Mouse (Mus musculus): ENCODE measurements around the gene Mgmt. TPM values are rescaled to one million over a fixed set of nuclear protein-coding genes. Genes with fewer than 3 reads are reported as not detected.

Gene Mgmt
- polyA plus RNA-seq, 1 experiment from 2014 or later, result 5.4 TPM

DNA sequence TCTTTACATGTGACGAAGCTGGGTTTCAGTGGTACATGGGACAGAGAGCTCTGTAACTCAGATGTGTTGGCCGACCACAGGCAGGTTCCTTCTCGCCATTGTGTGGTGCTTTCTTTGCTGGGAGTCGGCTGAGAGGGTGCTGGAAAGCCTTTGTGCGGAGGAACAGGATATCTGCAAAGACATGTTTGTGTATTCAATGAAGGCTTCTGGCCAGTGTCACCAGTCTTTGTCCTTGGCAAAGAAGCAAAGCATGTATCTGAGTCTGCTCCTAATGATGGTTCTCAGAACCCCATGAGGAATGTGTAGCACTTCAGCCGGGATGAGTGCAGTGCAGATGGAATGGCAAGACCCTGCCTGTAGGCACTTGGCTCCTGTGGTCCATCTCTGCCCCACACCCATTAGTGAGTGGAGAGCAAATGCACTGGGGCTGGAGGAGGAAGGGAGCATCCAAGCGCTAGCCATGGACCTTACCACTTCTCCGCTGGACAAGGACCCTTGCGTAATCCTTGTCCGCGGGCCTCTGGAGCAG, 14.3 kb downstream of the Mgmt start:
- Histone ChIP-seq H3K4me1 (ENCODE audit: insufficient read depth) (no peaks in the 10 kb centered on the region), H3K9ac (no peak overlapping the region)
- no peak for TF ChIP-seq CTCF (IDR thresholded peaks at IDR 0.05; ENCODE audit: low read depth)

DNA sequence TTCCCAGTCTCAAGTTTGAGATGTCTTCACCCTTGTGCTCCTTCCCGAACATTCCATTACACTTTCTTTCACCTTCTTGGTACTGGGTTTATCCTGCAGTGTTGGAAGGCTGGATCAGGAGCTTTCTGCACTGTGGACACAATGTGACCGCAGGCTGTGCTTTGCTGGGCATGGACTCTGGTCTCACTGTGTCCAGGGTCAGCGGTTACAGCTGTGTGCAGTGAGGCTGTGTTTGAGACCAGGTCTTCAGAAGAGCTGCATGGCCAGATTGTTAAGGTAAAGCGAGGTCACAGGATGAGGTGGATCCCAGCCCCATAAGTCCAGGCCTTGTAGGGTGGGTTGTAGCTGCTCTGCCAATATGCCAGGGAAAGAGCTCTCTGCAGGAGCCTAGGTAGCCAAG, 18.5 kb downstream of the Mgmt start:
- no peak overlapping the region for H3K27ac ChIP-seq (ENCODE audit: low read depth)
- no peaks in the 10 kb centered on the region for H3K9me3 ChIP-seq (ENCODE audit: low read depth, low read length)
- no peak for ATAC-seq (ENCODE audit: insufficient read depth)
- no peaks in the 10 kb centered on the region for H3K36me3 ChIP-seq (ENCODE audit: insufficient read depth)
- no peak overlapping the region for H3K4me3 ChIP-seq (ENCODE audit: low read depth, low read length)
- no peak overlapping the region for H3K4me2 ChIP-seq
- DNase-seq, result no peak
- 87% methylated on average over 4 of the region's 4 CpGs for WGBS
- no peaks in the 10 kb centered on the region for H3K27me3 ChIP-seq (ENCODE audit: insufficient read depth, low read length)
- no peak for TF ChIP-seq CTCF (IDR thresholded peaks at IDR 0.05; ENCODE audit: low read depth)
- H3K9ac ChIP-seq, result no peak overlapping the region
- H3K4me1 ChIP-seq (ENCODE audit: insufficient read depth), result no peaks in the 10 kb centered on the region

More for the DNA sequence above, 14.3 kb downstream of the Mgmt start:
- WGBS, result 88% methylated on average over 11 of the region's 11 CpGs
- Histone ChIP-seq H3K9me3 (ENCODE audit: low read depth, low read length) (no peaks in the 10 kb centered on the region), H3K4me2 (no peak overlapping the region), H3K4me3 (ENCODE audit: low read depth, low read length) (no peak overlapping the region), H3K27me3 (ENCODE audit: insufficient read depth, low read length) (no peaks in the 10 kb centered on the region), H3K27ac (ENCODE audit: low read depth) (no peak overlapping the region), H3K36me3 (ENCODE audit: insufficient read depth) (no peaks in the 10 kb centered on the region)
- DNase-seq (no peak), ATAC-seq (ENCODE audit: insufficient read depth) (no peak)

DNA sequence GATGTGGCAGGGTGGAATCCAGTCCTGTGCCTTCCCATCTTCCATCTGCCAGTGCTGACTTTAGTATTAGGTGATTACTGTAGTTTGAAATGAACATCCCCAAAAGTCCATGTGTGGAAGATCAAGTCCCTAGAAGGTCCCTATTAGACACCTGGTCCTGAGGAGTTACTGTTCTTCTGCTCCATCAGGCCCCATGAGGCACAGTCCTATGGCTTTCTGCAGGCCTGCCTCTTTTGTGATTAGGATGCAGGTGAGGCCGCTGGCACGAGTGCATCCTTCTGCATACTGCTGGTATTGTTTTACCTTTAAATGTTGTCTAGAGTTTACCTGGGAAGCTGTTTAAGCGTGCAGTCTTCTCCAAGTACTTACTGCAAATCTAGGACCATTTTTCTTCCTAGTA, 21.6 kb downstream of the Mgmt start:
- TF ChIP-seq CTCF (IDR thresholded peaks at IDR 0.05; ENCODE audit: low read depth), result no peak
- no peak overlapping the region for H3K4me2 ChIP-seq
- H3K9me3 ChIP-seq (ENCODE audit: low read depth, low read length), result no peaks in the 10 kb centered on the region
- ATAC-seq (ENCODE audit: insufficient read depth) (no peak), DNase-seq (no peak)
- WGBS, result 82% methylated on average over 3 of the region's 3 CpGs
- no peaks in the 10 kb centered on the region for H3K27me3 ChIP-seq (ENCODE audit: insufficient read depth, low read length)
- no peaks in the 10 kb centered on the region for H3K4me1 ChIP-seq (ENCODE audit: insufficient read depth)
- no peak overlapping the region for H3K4me3 ChIP-seq (ENCODE audit: low read depth, low read length)
- H3K9ac ChIP-seq, result no peak overlapping the region
- no peak overlapping the region for H3K27ac ChIP-seq (ENCODE audit: low read depth)
- no peaks in the 10 kb centered on the region for H3K36me3 ChIP-seq (ENCODE audit: insufficient read depth)

DNA sequence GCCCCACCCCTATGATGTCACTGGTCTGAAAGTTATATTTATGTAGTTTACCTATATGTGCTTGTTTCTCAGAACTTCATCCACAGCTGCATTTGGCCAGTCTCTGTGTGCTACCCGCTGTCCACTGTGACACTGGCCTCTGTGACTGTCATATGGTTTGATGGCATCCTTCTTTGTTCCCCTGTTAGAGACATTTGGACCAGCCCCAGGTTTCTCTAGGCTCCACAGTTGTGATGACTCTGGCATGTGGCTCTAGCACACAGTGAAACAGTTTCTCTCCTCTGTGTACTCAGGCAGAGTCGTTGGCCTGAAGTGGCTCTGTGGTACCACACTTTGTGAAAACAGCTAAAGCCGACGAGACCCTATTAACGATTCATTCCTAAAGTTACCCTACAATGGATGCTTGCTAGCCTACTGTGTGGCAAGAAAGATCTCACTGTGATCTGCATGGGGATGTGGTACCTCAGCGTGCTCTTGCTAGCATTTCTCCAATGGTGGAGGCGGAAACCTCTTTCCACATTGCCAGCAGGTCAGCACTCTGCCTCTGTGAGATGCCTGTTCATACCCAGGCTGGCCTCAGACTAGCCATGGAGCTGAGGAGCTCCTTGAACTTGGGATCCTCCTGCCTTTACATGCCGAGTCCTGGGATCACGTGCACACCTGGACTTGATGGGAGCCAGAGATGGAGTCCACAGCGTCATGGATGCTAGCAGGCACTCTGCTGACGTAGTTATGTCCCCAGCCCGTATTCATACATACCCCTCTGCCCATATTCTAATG, 26.8 kb downstream of the Mgmt start:
- Histone ChIP-seq H3K4me2 (no peak overlapping the region), H3K4me1 (ENCODE audit: insufficient read depth) (no peaks in the 10 kb centered on the region), H3K27ac (ENCODE audit: low read depth) (no peak overlapping the region), H3K4me3 (ENCODE audit: low read depth, low read length) (no peak overlapping the region), H3K9me3 (ENCODE audit: low read depth, low read length) (no peaks in the 10 kb centered on the region), H3K9ac (no peak overlapping the region), H3K27me3 (ENCODE audit: insufficient read depth, low read length) (no peaks in the 10 kb centered on the region), H3K36me3 (ENCODE audit: insufficient read depth) (no peaks in the 10 kb centered on the region)
- ATAC-seq (ENCODE audit: insufficient read depth) (no peak), DNase-seq (no peak)
- WGBS, result 80% methylated on average over 12 of the region's 12 CpGs
- no peak for TF ChIP-seq CTCF (IDR thresholded peaks at IDR 0.05; ENCODE audit: low read depth)

DNA sequence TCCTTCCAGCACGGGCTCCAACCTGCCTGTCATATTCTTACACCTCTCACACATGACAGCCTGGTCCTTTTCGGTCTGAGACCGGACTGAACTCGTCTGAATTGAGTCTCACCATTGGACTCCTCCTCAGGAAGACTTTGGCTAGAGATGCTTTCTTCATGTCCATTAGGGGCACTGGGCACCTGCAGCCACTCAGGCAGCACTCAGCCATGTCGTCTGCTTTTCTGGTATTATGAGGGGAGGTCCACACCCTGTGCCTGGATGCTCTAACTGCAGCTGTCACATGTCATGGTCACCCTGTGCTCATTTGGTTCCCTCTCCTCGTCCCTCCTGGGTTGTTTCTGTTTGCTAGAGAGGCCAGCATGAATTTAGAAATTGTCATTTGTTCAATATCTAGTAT, 27.8 kb downstream of the Mgmt start:
- Histone ChIP-seq H3K9me3 (ENCODE audit: low read depth, low read length) (no peaks in the 10 kb centered on the region), H3K4me2 (no peak overlapping the region), H3K9ac (no peak overlapping the region), H3K27ac (ENCODE audit: low read depth) (no peak overlapping the region), H3K27me3 (ENCODE audit: insufficient read depth, low read length) (no peaks in the 10 kb centered on the region), H3K4me3 (ENCODE audit: low read depth, low read length) (no peak overlapping the region), H3K4me1 (ENCODE audit: insufficient read depth) (no peaks in the 10 kb centered on the region), H3K36me3 (ENCODE audit: insufficient read depth) (no peaks in the 10 kb centered on the region)
- 39% methylated on average over 6 of the region's 6 CpGs for WGBS
- DNase-seq, result peak; percentile 59
- ATAC-seq (ENCODE audit: insufficient read depth), result peak; percentile 75; the same call in 1 of the 2 replicates
- TF ChIP-seq CTCF (IDR thresholded peaks at IDR 0.05; ENCODE audit: low read depth), result no peak

DNA sequence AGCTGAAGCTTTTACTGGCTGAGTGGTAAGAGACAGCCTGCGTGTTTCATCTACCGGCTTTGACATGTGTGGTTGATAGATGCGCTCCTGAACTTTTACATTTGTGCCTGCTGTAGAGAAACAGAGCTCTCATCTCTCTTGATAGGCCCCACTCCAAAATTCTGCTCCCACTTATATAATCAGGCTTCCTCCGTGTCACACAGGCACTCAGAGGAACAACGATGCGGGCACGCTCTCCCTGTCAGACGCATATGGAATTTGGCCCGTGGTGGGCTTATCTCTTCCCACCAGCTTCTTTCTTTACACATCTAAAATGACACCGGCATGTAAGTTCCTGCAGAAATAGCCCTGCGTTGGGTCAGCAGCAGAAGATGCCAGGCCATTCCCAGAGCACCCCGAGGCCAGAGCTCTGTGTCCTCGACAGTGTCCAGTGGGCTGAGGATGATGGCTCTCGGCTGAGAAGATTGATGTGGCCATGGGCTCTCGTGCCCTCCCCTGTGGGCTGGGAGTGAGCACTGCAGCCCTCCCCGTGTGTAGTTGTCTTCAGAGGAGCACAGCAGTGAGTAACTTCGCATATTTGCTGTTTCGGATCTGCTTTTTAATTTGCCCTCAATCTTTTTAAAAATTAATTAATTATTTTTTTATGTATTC, 30.3 kb downstream of the Mgmt start:
- Histone ChIP-seq H3K27me3 (ENCODE audit: insufficient read depth, low read length) (no peaks in the 10 kb centered on the region), H3K27ac (ENCODE audit: low read depth) (no peak overlapping the region), H3K9ac (no peak overlapping the region), H3K4me1 (ENCODE audit: insufficient read depth) (no peaks in the 10 kb centered on the region), H3K4me2 (peak overlapping the region; percentile 10; the same call in 1 of the 2 replicates), H3K4me3 (ENCODE audit: low read depth, low read length) (no peak overlapping the region), H3K36me3 (ENCODE audit: insufficient read depth) (no peaks in the 10 kb centered on the region), H3K9me3 (ENCODE audit: low read depth, low read length) (no peaks in the 10 kb centered on the region)
- ATAC-seq (ENCODE audit: insufficient read depth), result no peak; the same call in 1 of the 2 replicates
- WGBS, result 27% methylated on average over 18 of the region's 18 CpGs
- TF ChIP-seq CTCF (IDR thresholded peaks at IDR 0.05; ENCODE audit: low read depth), result no peak
- DNase-seq, result peak; percentile 17

DNA sequence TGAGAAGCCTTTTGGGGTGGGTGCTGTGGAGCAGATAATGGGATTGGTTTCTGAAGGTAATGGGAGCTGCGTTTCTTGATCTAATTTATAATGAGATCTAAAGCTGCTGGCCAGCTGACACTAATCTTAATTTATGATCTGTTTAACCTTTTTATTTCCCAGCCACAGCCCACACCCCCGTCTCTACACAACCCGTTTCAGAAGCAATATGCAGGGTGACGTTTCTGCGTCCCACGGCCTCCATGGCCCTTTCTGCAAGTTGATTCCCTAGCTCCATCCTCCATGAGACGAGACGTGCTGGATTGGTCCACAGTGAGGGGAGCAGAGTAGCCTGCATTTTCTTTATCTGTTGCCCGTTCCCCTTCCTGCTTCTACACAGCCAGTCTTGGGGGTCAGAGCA, 31.8 kb downstream of the Mgmt start:
- TF ChIP-seq CTCF (IDR thresholded peaks at IDR 0.05; ENCODE audit: low read depth), result no peak
- Histone ChIP-seq H3K4me1 (ENCODE audit: insufficient read depth) (no peaks in the 10 kb centered on the region), H3K4me2 (no peak overlapping the region), H3K4me3 (ENCODE audit: low read depth, low read length) (no peak overlapping the region), H3K27ac (ENCODE audit: low read depth) (no peak overlapping the region), H3K36me3 (ENCODE audit: insufficient read depth) (no peaks in the 10 kb centered on the region), H3K27me3 (ENCODE audit: insufficient read depth, low read length) (no peaks in the 10 kb centered on the region), H3K9me3 (ENCODE audit: low read depth, low read length) (no peaks in the 10 kb centered on the region), H3K9ac (no peak overlapping the region)
- DNase-seq (no peak), ATAC-seq (ENCODE audit: insufficient read depth) (no peak)
- WGBS, result 61% methylated on average over 9 of the region's 9 CpGs
